Mouse (Mus musculus): Measurements from ENCODE around the gene Naa15.
A peak's percentile ranks its signal among the peaks of the same experiment; 100 is the strongest.
"Not testable (repeated sequence)": the region's sequence is repeated elsewhere in the genome, so short reads cannot be mapped to it uniquely, and the experiment has no call there.

Naa15 gene

DNA sequence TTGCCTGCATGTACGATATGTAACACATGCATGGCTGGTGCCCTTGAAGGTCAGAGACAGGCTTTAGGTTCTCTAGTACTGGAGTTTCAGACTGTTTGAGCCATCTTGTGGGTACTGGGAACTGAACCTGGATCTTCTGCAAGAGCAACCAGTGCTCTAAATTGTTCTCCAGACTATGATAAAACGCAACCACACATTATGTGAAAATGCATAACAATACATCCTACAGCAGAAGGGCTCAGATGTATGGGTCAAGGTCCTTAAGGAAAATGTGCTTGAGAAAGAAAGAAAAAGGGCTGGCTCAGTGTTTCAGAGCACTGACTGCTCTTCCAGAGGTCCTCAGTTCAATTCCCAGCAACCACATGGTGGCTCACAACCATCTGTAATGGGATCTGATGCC, 21.3 kb upstream of the Naa15 start:
- no peak for DNase-seq (ENCODE audit: low read depth, low spot score)

DNA sequence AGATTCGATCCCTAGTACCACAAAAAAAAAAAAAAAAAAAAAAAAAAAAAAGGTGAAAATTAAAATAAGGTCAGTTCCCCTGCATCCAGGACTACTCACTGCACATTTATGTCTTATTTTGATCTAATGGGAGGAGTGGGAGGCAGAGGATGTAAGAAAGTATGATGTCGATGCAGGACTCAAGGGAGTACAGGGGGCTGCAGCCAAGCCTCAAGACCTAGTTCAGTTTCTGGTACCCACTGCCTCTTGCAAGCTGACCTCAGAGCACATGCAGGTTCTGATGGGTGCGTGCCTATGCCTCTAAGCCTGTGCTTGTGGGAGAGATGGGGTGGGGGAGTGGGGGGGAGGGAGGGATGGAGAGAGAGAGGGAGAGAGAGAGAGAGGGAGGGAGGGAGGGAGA, 20.1 kb upstream of the Naa15 start:
- DNase-seq (ENCODE audit: low read depth, low spot score) = no peak

DNA sequence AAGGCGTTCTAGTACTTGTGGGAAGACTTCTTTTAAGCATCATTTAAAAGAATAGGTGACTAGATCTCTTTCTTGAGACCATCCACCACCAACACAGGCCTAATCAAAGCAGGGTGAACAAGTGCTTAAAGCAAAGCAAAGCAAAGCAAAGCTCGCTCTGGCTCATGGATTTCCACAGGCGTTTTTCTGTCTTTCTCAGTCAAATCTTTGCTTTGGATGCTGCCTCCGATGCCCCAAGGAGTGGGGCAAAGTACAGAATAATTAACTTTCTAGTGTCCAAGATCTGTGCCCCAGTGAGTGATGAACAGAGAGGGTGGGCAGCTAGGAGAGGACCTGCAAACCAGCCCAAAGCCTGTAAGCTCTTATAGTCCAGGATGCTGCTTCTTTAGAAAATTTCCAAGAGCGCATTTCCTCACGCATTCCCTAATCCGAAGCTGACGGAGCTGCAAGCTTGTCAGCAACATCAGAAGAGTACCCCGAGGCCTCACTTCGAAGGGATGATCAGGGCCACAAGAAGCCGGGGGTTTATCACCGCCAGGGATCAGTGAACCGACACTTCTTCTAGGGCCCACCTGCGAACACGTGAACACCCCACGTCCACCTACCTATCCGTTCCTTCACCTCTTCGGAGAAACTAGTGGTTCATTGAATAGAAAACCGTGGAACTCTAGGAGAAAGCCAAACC, 19.3 kb upstream of the Naa15 start:
- no peak for DNase-seq (ENCODE audit: low read depth, low spot score)

DNA sequence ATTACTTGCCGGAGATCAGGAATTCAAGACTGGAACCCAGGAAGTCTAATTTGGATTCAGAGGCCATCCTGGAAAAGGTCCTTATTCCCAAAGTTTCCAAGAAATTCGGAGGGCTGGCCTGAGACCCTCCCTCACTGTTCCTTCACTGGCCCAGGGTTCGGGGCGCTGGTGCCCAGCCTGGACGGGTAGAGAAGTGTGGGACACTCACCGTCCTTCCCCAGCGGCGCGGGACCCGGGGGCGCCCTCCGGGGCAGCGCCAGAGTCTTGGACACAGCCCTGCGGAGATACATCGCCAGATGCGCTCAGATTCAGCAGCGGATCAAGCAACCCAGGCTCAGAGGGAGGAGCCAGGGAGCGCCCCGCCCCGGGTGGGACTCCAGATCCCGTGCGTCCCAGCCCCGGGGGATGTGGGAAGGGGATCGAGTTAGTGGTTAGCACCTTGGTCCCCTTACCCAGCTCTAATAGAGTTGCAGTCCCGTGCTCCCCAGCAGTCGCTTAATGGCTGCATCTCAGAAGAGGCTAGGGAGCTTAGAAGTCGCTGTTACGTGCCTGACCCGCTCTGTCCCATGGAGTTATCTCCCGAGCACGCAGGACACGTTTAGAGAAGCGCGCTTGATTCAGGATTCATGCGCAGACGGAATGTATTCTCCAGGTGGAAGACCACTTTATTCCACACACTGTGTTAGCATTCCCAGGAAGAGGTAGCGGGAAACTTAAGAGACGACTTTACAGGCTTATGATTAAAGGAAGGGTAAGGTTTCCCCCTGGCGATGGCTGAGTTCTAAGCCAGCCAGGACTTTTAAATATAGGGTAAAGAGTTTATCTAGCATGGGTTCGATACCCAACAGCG, 18.5 kb upstream of the Naa15 start, which contains the start of gene Mgarp:
TSS of gene Mgarp (minus strand) at position 520 of the 850 bp plus-strand sequence.
- peak; percentile 75 for DNase-seq (ENCODE audit: low read depth, low spot score)

DNA sequence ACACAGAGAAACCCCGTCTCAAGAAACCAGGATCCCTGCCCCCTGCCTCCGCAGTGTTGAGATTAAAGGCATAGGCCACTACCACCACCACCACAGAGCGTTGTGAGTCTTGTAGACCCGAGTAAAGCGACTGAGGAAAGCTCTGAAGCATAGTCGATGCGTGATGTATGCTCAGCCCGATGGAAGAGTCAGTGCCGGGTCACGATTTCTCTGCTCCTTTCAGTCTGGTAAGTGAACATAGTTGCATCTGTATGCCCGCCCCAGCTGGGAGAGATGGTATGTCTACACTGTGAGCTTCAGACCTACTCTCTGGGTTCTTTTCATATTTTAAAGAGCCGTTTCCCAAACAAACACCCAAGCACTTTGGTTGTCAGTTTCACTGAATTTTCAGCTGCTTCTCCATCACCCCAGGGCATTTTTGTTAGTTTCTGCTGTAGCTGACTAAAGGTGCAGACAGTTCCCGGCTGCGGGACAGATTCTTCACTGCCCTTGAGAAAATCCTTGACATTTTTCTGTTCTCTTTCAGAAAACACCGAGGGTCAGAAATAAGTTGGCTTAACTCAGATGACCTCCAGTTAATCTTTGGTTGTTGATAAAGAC, 17.1 kb upstream of the Naa15 start:
- no peak for DNase-seq (ENCODE audit: low read depth, low spot score)

DNA sequence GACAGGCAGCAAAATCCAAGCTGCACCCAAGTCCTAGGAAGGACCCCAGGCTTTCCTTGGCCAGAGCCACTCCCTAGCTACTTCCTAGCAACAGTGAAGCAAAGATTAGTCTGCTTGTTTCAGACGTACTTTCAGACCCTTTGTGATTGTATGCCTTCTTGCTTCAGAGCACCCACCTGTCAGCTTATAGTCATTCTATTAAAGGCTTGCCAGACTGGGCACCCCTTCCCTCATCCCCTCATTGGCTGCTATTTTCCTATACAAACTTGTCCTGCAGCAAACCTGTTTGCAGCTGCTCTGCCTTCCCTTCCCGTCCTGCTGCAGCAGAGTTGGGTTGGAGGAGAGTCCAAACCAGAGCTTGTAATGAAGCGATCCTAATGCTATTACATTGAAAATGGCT, 16.3 kb upstream of the Naa15 start:
- DNase-seq (ENCODE audit: low read depth, low spot score) = no peak

DNA sequence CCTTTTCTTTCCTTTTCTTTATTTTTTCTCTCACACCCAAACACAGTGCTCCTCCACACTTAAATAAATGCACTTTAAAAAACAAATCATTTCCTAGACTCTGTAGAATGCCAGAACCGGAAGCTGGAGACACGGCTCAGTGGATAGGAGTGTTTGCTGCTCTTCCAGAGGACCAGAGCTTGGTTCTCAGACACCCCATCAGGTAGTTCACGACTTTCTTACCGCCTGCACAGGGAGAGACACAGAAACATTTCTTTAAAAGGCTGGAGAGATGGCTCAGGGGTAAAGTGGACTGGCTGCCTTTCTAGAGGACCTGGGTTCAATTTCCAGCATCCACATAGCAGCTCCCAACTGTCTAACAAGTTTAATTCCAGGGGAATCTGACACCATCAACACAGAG, 15.4 kb upstream of the Naa15 start:
- DNase-seq (ENCODE audit: low read depth, low spot score) = no peak

DNA sequence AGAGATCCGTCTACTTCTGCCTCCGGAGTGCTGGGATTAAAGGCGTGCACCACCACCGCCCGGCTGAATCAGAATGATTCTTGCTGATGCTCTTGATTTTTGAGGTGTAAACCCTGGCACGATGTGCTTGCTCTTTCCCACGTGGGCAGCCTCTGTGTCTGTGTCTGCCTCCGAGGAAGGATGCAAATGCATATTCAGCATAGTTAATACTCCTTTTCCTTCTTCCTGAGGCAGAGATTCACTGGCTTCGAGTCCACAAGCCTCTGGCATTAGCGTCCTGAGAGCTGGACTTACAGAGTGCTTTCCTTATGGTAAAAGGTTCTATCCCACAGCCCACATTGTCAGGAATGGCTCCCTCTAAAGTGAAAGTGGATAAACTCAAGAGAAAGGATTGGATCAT, 14.3 kb upstream of the Naa15 start:
- DNase-seq (ENCODE audit: low read depth, low spot score) = no peak

DNA sequence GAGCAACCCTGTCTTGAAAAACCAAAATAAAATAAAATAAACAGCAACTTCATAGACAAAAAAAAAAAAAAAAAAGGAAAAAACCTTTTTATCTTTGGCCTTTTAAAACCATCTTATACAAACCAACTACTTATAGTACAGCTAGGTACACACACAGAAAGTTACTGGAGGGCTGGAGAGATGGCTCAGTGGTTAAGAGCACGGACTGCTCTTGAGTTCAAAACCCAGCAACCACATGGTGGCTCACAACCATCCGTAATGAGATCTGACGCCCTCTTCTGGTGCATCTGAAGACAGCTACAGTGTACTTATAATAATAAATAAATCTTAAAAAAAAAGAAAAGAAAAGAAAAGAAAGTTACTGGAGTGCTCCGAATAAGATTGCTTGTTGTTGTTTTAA, 12.9 kb upstream of the Naa15 start:
- DNase-seq (ENCODE audit: low read depth, low spot score) = not testable (repeated sequence)

DNA sequence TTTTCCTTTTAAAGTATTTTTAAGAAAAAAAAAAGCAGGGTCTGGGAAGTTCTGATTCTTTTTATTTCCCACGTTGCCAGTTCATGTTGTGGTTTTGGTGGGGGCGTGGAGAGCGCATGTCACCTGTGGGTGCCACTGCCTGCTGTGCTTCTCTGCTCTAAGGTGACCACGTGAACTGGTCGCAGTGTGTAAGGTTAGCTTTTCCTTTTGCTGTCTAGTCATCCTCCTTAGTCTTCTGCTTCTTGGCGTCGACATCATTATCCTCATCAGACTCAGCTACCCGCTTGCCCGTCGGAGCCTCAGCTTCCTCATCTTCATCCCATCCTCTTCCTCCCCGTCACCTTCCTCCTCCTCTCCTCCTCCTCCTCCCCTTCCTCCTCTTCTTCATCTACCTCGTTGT, 12.3 kb upstream of the Naa15 start:
- DNase-seq (ENCODE audit: low read depth, low spot score) = no peak

DNA sequence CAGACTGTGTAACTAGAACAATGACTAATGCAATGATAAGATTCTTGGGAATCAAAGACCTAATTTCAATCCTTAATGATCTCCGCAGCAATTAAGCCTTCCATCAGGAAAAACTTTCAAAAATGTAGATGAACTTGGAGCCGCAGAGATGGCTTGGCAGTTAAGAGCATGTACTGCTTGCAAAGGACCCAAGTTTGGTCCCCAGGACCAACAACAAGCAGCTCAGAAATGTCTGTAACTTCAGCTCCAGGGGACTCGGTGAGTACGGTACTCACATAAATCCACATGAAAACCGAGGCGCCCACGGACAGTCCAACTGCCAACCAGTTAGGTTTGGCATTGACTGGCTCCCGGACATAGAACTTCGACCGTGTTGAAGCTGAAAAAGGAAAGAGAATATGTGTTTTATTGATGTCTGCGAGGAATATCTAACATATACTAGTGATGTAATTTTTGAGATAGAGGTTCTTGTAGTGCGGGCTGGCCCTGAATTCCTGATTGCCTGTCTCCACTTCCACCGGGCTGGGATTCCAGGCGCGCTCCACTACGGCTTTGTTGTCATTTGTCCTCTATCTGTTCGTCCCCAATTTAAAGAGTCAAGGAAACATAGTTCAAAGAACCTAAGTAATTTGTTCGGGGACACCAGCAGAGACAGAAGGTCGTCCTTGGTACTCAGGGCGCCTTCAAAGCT, 6.9 kb upstream of the Naa15 start:
- DNase-seq (ENCODE audit: low read depth, low spot score) = no peak

DNA sequence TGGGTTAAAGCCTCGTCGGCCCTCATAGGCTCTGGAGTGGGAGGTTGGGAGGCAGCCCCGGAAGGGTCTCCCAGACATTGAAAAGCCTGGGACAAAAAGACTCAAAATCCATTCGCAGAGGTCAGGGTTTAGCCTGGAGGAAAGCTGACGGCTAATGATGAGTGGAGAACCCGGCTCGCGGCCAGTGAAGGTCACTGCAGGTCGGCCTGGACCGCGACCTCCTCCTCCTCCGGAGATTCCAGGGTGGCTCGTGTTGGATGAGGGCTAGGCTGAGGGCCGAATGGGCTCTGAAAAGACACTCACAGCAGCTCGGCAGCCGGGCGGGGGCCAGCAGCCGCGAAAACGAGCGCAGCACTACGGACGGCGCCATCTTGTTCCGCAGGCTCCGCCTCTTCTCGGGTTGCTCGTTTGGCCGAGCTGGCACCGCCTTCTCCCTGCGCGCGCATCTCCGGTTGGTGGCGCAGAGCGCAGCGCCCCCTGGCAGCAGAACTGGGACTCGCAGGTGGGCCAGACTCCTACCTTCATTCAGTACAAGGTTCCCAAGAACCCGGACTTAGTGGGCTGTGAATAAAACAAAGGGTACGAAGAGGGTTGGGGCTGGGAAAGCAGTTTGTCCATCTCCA, 6.3 kb upstream of the Naa15 start, which contains the start of gene Ndufc1:
TSS of gene Ndufc1 (minus strand) at position 428 of the 623 bp plus-strand sequence.
- DNase-seq (ENCODE audit: low read depth, low spot score) = peak; percentile 90

DNA sequence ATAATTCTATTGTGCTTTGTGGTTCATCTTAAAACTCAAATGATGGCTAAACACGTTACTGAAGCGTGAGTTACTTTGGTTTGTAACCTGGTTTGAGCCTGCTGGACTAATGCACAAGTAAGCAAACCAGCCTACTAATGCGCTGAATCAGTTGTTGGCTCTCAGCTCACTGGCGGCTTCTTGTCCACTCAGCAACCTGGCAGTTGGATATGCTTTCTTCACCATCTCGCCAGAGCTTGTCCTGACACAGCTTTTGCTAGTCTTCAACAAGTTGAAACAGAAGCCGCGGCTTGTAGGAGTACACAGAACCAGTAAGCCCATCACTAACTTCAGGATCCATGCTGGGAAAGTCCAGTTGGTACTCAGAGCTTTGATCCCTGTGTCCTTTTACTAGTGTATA, 2.5 kb upstream of the Naa15 start:
- no peak for DNase-seq (ENCODE audit: low read depth, low spot score)

DNA sequence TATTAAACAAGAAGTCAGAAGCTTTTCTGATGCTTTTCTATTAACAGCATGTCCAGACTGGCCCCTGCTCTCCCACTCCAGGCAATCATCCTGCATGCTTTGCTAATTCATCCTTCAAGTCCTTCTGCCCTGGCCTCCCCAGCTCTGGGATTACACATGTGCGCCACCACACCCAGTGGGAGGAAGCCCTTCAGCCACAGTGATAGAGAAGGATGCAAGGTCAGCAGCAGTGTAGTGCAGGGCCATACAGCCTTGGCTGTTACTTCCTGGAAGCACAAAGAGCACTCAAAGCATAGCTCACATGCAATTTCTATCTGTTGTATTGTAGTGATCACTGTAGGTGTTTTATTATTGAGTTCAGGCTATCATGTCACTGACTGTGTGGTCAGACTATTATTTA, 1.7 kb upstream of the Naa15 start:
- no peak for DNase-seq (ENCODE audit: low read depth, low spot score)

DNA sequence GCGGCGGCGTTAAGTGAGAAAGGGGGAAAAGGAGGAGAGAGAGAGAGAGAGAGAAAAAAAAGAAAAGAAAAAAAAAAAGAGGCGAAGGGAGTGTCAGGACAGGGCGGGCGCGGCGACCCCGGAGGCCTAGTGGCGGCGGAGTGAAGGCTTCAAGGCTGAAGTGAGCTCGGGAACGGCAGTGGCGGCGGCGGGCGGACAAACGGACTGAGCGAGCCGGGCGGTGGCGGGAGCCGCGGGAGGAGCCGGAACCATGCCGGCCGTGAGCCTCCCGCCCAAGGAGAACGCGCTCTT, 1.1 kb downstream of the Naa15 start:
- DNase-seq (ENCODE audit: low read depth, low spot score) = no peak

DNA sequence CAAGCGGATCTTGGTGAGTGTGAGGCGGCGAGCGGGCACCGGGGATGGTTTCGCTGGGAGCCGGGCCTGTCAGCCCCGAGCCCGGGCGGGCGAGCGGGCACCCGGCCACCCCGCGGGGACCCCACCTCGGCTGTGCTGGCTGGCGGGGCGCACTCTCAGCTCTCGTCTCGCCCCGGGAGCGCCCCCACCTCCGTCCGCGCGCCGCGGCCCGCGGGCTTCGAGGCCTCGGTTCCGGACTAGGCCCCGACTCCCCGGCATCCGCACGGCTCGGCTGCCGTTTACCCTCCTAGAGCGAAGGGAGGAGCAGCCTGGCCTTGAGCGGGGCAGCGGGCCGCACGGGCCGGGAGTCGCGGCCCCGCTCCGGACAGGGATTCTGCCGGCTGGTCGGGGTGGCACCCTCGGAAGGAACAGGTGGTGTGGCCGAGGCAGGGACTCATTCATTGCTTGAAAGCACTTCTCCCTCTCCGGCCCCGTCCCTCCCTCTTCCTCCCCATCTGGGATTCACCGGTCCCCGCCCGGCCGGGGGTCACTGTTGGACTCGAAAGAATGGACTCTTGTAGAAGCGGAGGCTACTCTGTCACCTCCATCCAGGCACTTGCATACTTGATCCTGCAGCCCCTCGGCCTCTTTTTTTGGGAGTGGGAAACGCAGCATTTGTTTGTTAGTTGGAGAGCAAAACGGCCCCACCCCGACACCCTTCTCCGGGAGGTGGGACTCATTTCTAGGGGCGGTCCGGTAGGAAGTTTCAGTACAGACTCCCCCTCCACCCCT, 1.6 kb downstream of the Naa15 start:
- DNase-seq (ENCODE audit: low read depth, low spot score) = no peak

DNA sequence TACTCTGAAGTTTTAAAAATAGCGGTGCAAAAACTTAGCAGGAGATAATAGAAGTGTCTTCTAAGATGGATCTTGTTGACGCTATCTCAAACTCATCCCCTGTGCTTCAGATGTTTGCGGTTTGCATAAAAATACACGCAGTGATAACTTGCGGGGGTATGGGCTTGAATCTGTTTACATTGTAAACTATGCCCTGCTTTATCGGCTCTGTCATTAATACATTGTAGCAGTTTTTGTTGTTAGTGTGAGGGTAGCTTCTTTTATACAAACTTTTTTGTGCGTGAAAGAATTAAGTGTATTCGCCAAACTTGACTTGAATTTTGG, 2.1 kb downstream of the Naa15 start:
- DNase-seq (ENCODE audit: low read depth, low spot score) = no peak

DNA sequence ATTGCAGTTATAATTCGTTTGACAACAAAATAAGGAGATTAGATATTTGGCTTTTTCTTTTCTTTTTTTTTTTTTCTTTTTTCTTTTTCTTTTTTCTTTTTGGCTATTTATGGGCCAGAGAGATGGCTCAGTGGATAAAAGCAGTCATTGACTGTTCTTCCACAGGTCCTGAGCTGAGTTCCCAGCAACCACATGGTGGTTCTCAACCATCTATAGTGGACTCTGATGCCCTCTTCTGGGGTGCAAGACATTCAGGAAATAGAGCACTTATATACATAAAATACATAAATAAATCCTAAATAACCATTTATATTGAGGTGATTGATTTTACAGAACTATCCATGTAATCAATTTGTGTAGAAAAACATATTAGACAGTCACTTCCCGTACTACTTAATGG, 2.5 kb downstream of the Naa15 start:
- no peak for DNase-seq (ENCODE audit: low read depth, low spot score)

DNA sequence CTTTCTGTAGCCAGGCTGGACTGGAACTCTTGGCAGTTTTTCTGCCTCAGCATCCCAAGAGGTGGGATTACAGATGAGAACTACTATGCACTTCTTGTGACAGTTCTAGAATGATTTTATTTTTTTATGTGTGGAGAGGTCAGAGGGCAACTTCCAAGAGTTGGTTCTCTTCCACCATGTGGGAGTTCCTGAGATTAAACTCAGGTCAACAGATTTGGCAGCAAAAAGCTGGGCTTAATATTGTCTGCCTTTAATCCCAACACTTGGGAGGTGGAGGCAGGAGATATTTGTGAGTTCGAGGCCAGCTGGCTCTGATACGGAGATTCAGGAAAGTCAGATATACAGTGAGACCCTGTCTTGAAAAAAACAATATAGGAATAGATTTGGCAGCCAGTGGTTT, 3.0 kb downstream of the Naa15 start:
- no peak for DNase-seq (ENCODE audit: low read depth, low spot score)

DNA sequence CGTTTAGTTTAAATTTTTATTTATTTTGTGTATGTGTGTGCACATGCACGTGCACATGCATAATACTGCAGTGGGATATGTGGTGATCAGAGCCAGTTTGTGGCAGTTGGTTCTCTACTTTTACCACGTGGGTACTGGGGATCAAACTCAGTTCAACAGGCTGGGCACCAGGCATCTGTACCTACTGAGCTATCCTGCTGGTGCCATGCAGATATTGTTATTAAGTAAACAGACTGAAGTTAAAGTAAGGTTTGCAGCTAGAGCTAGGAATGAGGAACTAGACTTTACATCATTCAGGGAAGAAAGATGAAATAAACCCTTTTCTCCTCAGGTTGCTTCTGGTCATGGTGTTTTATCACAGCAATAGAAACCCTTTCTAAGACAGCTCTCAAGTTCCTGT, 7.0 kb downstream of the Naa15 start:
- DNase-seq (ENCODE audit: low read depth, low spot score) = no peak

DNA sequence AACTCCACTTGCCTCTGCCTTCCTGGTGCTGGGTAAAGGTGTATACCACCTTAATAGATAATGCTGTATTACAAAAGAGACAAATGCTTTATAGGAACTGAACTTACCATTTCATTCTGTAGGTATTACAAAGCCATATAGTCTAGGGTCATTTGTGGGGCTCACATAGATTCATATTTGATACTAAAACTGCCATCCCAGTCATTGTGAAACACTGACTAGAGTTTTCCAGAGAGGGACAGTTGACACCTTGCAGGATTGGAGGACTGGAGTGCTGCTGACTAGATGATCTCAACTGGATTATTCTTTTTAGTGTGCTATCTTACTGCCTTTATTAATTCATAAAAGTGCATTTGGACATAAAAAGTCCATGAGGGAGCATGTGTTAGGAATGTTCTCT, 10.4 kb downstream of the Naa15 start:
- DNase-seq (ENCODE audit: low read depth, low spot score) = no peak
